Mouse (Mus musculus) bone marrow macrophage, adult 2 months (primary cell): ENCODE results near the gene Exoc6b.

Experiments used
- CTCF ChIP-seq: IDR thresholded peaks from 2 replicates; pipeline ENCODE4 v1.5.1; 2012; ENCODE audit warnings: low read depth, mild to moderate bottlenecking, low read length, moderate library complexity
- POLR2A ChIP-seq: IDR thresholded peaks from 2 replicates; pipeline ENCODE4 v1.6.1; 2012; ENCODE audit warnings: mild to moderate bottlenecking, low read depth, low read length, borderline replicate concordance

DNA sequence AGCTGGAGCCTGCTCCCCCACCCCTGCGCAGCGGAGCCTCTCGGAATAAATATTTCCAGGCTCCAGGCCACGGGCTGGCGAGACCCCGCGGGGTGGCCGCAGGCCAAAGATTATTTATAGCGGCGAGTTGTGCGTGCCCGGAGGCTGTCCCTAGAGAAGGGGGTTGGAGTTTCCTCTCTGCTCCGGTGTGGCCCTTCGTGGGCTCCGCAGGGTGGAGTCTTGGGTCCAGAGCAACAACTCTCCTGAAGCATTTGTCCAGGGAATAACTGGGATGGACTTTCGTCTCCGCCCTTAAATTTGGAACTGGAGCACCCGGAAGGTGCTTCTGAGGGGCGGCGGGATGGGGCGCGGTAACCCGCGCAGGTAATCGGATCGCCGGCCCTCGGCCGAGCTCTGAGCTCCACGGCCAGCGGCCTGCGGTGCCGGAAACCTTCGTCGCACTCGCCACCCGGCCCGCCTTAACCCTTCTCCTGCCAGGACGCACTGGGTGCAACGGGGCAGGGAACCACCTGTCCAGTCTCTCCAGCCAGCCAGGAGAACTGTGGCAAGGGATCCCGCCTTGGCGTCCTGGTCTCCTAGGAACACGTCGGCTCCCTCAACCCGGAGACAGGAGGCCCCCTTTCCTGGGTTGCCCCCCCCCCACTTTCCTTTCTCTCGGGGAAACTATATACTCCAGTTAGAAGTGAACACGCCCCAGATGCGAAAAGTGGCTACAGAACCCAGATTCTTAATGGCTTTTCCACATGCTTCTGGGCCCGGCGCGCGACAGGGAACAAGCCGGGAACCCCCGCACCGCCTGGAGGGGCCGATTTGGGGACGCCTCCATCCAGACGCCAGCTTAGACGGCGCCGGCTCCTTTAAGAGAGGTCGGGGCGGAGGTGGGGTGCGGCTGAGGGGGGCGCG is 484.3 kb downstream of the Exoc6b start:
- TF ChIP-seq CTCF = no peak
- no peak for TF ChIP-seq POLR2A
